Mouse (Mus musculus) CH12.LX (cell line): ENCODE results near the gene Dmac2. TPM values are rescaled to one million over a fixed set of nuclear protein-coding genes. Genes with fewer than 3 reads are reported as not detected.

ENCODE experiments used
- DNase-seq: peaks from one replicate; pipeline ENCODE4 v3.0.0-alpha.2; 2013; ENCODE audit errors: extremely low read depth
- H3K27ac ChIP-seq: 2 replicates; pipeline ENCODE4 v1.5.1; 2012; ENCODE audit warnings: low read depth, mild to moderate bottlenecking, control low read depth, moderate library complexity; ENCODE audit not compliant: insufficient read depth
- H3K27me3 ChIP-seq: replicated peaks from 2 replicates; pipeline ENCODE3; 2012; ENCODE audit warnings: inconsistent platforms
- H3K36me3 ChIP-seq, 2 experiments: replicated peaks in 1 of 2; 2 replicates each; pipeline versions ENCODE3 to v1.6.1; 2012; ENCODE audit warnings: inconsistent platforms in 1 of 2, low read length in 1 of 2, mild to moderate bottlenecking in 1 of 2, mixed read lengths in 1 of 2, moderate library complexity in 1 of 2; ENCODE audit not compliant: control insufficient read depth in 1 of 2, insufficient read depth in 1 of 2
- H3K4me1 ChIP-seq, 2 experiments: 2 replicates each; pipeline ENCODE4 v1.6.1; 2012; ENCODE audit warnings: inconsistent platforms in 1 of 2, moderate library complexity in 1 of 2; ENCODE audit not compliant: insufficient read depth in 2 of 2, control insufficient read depth in 1 of 2
- H3K4me2 ChIP-seq: 2 replicates; pipeline ENCODE4 v1.6.1; 2012; ENCODE audit warnings: low read depth, mild to moderate bottlenecking, control low read depth; ENCODE audit not compliant: poor library complexity, insufficient read depth, severe bottlenecking
- H3K4me3 ChIP-seq, 3 experiments: fragments of 150-350 bp in 1 of 3; sonication (generic) in 1 of 3; replicated peaks in 1 of 3; 2 replicates each; pipeline versions ENCODE3 to v1.5.1; 2011 to 2012; ENCODE audit warnings: low read depth in 2 of 3, low read length in 2 of 3, mild to moderate bottlenecking in 2 of 3, moderate library complexity in 2 of 3, control low read depth in 1 of 3, improper control_type of control experiment in 1 of 3, inconsistent platforms in 1 of 3, mixed read lengths in 1 of 3; ENCODE audit not compliant: poor library complexity in 1 of 3
- H3K79me2 ChIP-seq: replicated peaks from 2 replicates; pipeline ENCODE4 v1.6.1; 2012; ENCODE audit warnings: mild to moderate bottlenecking, moderate library complexity; ENCODE audit not compliant: control insufficient read depth, poor library complexity, insufficient read depth, severe bottlenecking; ENCODE audit errors: extremely low read depth
- H3K9ac ChIP-seq: 2 replicates; pipeline ENCODE4 v1.6.1; 2012; ENCODE audit warnings: low read depth, mild to moderate bottlenecking, control low read depth, moderate library complexity; ENCODE audit not compliant: insufficient read depth
- H3K9me3 ChIP-seq: replicated peaks from 2 replicates; pipeline ENCODE3; 2012; ENCODE audit warnings: low read length, inconsistent platforms, mixed read lengths
- BHLHE40 ChIP-seq: IDR thresholded peaks from 2 replicates; pipeline ENCODE4 v1.6.1; 2011; ENCODE audit warnings: mild to moderate bottlenecking, low read depth, low read length, improper control_type of control experiment
- EP300 ChIP-seq: IDR thresholded peaks from 2 replicates; pipeline ENCODE4 v1.6.1; 2011; ENCODE audit warnings: low read length, improper control_type of control experiment
- GABPA ChIP-seq: IDR thresholded peaks from 2 replicates; pipeline ENCODE4 v1.6.1; 2012; ENCODE audit warnings: low read depth, low read length, improper control_type of control experiment, inconsistent platforms; ENCODE audit not compliant: insufficient replicate concordance
- HCFC1 ChIP-seq: IDR thresholded peaks from 2 replicates; pipeline ENCODE4 v1.6.1; 2012; ENCODE audit warnings: low read depth, mild to moderate bottlenecking, inconsistent platforms, low read length, improper control_type of control experiment
- IRF4 ChIP-seq: IDR thresholded peaks from 2 replicates; pipeline ENCODE4 v1.6.1; 2014; ENCODE audit warnings: low read depth, mild to moderate bottlenecking, inconsistent platforms, low read length, improper control_type of control experiment
- JUND ChIP-seq: conservative IDR thresholded peaks from 2 replicates; pipeline ENCODE4 v1.6.1; 2011; ENCODE audit warnings: low read depth, low read length, improper control_type of control experiment
- KAT2A ChIP-seq: IDR thresholded peaks from 2 replicates; pipeline ENCODE4 v1.6.1; 2012; ENCODE audit warnings: low read length, improper control_type of control experiment, inconsistent platforms; ENCODE audit not compliant: insufficient replicate concordance
- MAX ChIP-seq: IDR thresholded peaks from 2 replicates; pipeline ENCODE4 v1.6.1; 2011; ENCODE audit warnings: low read length, improper control_type of control experiment
- MEF2A ChIP-seq: IDR thresholded peaks from 2 replicates; pipeline ENCODE4 v1.6.1; 2014; ENCODE audit warnings: low read depth, mild to moderate bottlenecking, inconsistent platforms, low read length, improper control_type of control experiment, borderline replicate concordance
- NRF1 ChIP-seq: IDR thresholded peaks from 2 replicates; pipeline ENCODE4 v1.6.1; 2014; ENCODE audit warnings: low read depth, mild to moderate bottlenecking, inconsistent platforms, low read length, improper control_type of control experiment, moderate library complexity
- POLR2A ChIP-seq: IDR thresholded peaks from 2 replicates; pipeline ENCODE4 v1.6.1; 2011; ENCODE audit warnings: low read depth, mild to moderate bottlenecking, improper control_type of control experiment, low read length
- POLR2AphosphoS2 ChIP-seq: IDR thresholded peaks from 2 replicates; pipeline ENCODE4 v1.6.1; 2011; ENCODE audit warnings: low read depth, low read length, improper control_type of control experiment
- RCOR1 ChIP-seq: conservative IDR thresholded peaks from 2 replicates; pipeline ENCODE4 v1.6.1; 2012; ENCODE audit warnings: low read depth, mild to moderate bottlenecking, inconsistent platforms, low read length, improper control_type of control experiment
- SIN3A ChIP-seq: IDR thresholded peaks from 2 replicates; pipeline ENCODE4 v1.6.1; 2012; ENCODE audit warnings: low read length, improper control_type of control experiment, inconsistent platforms
- SMC3 ChIP-seq: IDR thresholded peaks from 2 replicates; pipeline ENCODE4 v1.6.1; 2011; ENCODE audit warnings: low read depth, low read length, improper control_type of control experiment
- TBP ChIP-seq: conservative IDR thresholded peaks from 2 replicates; pipeline ENCODE4 v1.6.1; 2011; ENCODE audit warnings: low read depth, low read length, improper control_type of control experiment
- TCF12 ChIP-seq: IDR thresholded peaks from 2 replicates; pipeline ENCODE4 v1.6.1; 2014; ENCODE audit warnings: low read depth, mild to moderate bottlenecking, inconsistent platforms, low read length, improper control_type of control experiment
- UBTF ChIP-seq: IDR thresholded peaks from 2 replicates; pipeline ENCODE4 v1.6.1; 2012; ENCODE audit warnings: low read depth, mild to moderate bottlenecking, inconsistent platforms, low read length, improper control_type of control experiment, moderate library complexity
- ZKSCAN1 ChIP-seq: IDR thresholded peaks from 2 replicates; pipeline ENCODE4 v1.6.1; 2012; ENCODE audit warnings: low read depth, inconsistent platforms, low read length, improper control_type of control experiment, borderline replicate concordance
- ZMIZ1 ChIP-seq: IDR thresholded peaks from 2 replicates; pipeline ENCODE4 v1.6.1; 2012; ENCODE audit warnings: low read depth, mild to moderate bottlenecking, inconsistent platforms, low read length, improper control_type of control experiment
- dilution Hi-C: fragments of 300-500 bp; cut with MboI; formaldehyde crosslinking; loops from 2 replicates; pipeline ENCODE4 v1.14.3; 2020; ENCODE audit warnings: low sequenced_read_pairs; ENCODE audit not compliant: extremely low pct_unique_long_range_greater_than_20kb, extremely low pct_ligation_motif_present
- in situ Hi-C: fragments of 300-500 bp; cut with MboI; formaldehyde crosslinking; loops from 3 replicates; pipeline ENCODE4 v1.14.3; 2019; ENCODE audit warnings: low sequenced_read_pairs, low pct_ligation_motif_present, low pct_unique_long_range_greater_than_20kb, mixed read lengths
- polyA plus RNA-seq: library from polyadenylated mRNA; unstranded; fragments of >175 nt; gene quantifications from 2 replicates; pipeline ENCODE4 v1.2.1, GENCODE M21; 2012; ENCODE audit warnings: low read depth; ENCODE audit not compliant: insufficient read length
- total RNA-seq, 2 experiments: library from RNA; depleted of rRNA; stranded (reverse); fragments of 300-350 nt in 1 of 2; fragments of >200 nt in 1 of 2; gene quantifications; 2 replicates each; pipeline ENCODE4 v1.2.3; 2012 to 2014

Gene Dmac2
- total and polyA plus RNA-seq, 3 experiments: 18.7 to 35.0 (median 19.8) TPM

DNA sequence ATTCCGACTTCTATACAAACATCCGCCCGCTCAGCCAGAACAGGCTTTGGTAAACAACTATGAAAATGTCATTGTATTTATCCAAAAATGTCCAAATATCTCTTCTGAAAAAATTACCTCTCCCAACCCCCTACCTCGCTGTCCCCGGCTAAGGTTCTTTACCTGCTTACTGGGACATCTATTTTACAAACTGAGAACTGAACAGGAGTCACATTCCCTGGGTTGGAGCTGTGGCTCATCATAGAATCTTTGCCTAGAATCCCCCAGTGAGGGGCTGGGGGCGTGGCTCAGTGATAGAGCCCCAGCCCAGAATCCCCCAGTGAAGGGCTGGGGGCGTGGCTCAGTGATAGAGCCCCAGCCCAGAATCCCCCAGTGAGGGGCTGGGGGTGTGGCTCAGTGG, 7.7 kb upstream of the Dmac2 start:
- Histone ChIP-seq H3K4me1 (peaks cover 0 to 13% of the 10 kb centered on the region in 2 experiments; a peak in 3 of 4 replicates), H3K9ac (no peak overlapping the region), H3K27ac (no peak overlapping the region), H3K79me2 (no peaks in the 10 kb centered on the region), H3K4me2 (no peak overlapping the region), H3K27me3 (peaks cover 3% of the 10 kb centered on the region), H3K36me3 (no peaks in the 10 kb centered on the region), H3K9me3 (no peaks in the 10 kb centered on the region), H3K4me3 (no peak overlapping the region)
- dilution Hi-C loops (no loop called here), in situ Hi-C loops (no loop called here)
- no peak for DNase-seq
- TF ChIP-seq BHLHE40 (no peak), JUND (no peak), SMC3 (no peak), IRF4 (no peak), RCOR1 (no peak), UBTF (no peak), KAT2A (no peak), POLR2A (no peak), NRF1 (no peak), SIN3A (no peak), ZMIZ1 (no peak), HCFC1 (no peak), MEF2A (no peak)

DNA sequence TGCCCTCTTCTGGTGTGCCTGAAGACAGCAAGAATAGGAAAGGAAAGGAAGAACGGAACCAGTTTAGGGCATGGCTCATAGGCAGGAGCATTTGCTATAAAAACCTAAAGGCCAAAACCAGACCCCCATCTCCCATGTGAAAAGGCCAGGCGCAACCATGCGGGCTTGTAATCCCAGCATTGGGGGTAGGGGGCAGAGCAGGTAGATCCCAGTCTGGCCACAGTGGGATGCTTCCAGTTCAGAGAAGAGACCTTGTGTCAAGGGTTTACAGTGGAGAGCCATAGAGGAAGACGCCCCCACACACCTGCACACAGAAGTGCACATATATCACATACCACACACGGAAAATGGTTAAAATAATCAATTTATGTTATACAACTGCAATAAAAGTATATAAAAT, 5.1 kb upstream of the Dmac2 start:
- H3K27ac ChIP-seq: no peak overlapping the region
- H3K4me3 ChIP-seq: no peak overlapping the region
- H3K9ac ChIP-seq: no peak overlapping the region
- no peak for DNase-seq
- no peaks in the 10 kb centered on the region for H3K9me3 ChIP-seq
- in situ Hi-C loops: no loop called here
- dilution Hi-C loops: no loop called here
- no peak overlapping the region for H3K4me2 ChIP-seq
- TF ChIP-seq BHLHE40 (no peak), UBTF (no peak), TBP (no peak), POLR2AphosphoS2 (no peak), EP300 (no peak), ZMIZ1 (no peak), TCF12 (no peak), GABPA (no peak), MAX (no peak), ZKSCAN1 (no peak), JUND (no peak), POLR2A (no peak), KAT2A (no peak)
- no peaks in the 10 kb centered on the region for H3K36me3 ChIP-seq
- H3K4me1 ChIP-seq: peaks cover 0 to 8% of the 10 kb centered on the region in 2 experiments; a peak in 1 of 4 replicates
- peaks cover 7% of the 10 kb centered on the region for H3K27me3 ChIP-seq
- no peaks in the 10 kb centered on the region for H3K79me2 ChIP-seq
